Mouse (Mus musculus) left cerebral cortex, postnatal 14 days (tissue): Measurements from ENCODE around the gene Cd200r2. TPM values are rescaled to one million over a fixed set of nuclear protein-coding genes. Genes with fewer than 3 reads are reported as not detected.

Experiments
- total RNA-seq, 2 experiments: library from RNA; stranded (reverse); gene quantifications; 2 replicates each; pipeline ENCODE4 v1.2.3; 2021

The Cd200r2 gene
- total RNA-seq, 2 experiments from 2014 or later, result not detected

Other genes with a start within 250 kb of the Cd200r2 start
- 1 to 10 TPM; 4.0 to 4.5 TPM for gene Nepro, start 142.8 kb upstream of the Cd200r2 start, total RNA-seq
- 10 to 100 TPM; 25.7 to 28.1 TPM for gene Gtpbp8, start 120.7 kb upstream of the Cd200r2 start, total RNA-seq
- under 1 TPM; 0.59 to 0.90 TPM for gene Cd200r1, start 101.4 kb upstream of the Cd200r2 start, total RNA-seq
- under 1 TPM in 1 of 2 experiments, not detected in 1; 0.40 TPM for gene Cd200r4, start 55.4 kb upstream of the Cd200r2 start, total RNA-seq
- not detected for gene Cd200r3, start 76.6 kb downstream of the Cd200r2 start, total RNA-seq
- gene Ccdc80, start 226.3 kb downstream of the Cd200r2 start, total RNA-seq, result 10 to 100 TPM in 1 of 2 experiments, 1 to 10 TPM in 1; 8.9 to 10.9 TPM